Mouse (Mus musculus) embryonic facial prominence, embryonic 11.5 days (tissue): ENCODE results near the gene Siah3. TPM values are rescaled to one million over a fixed set of nuclear protein-coding genes. Genes with fewer than 3 reads are reported as not detected.

ENCODE experiments used
- ATAC-seq: fragments of 200-750 bp; cut with Nextera tagmentation; replicated peaks from 2 replicates; pipeline ENCODE4 v1.8.0; 2017; ENCODE audit warnings: low read depth; ENCODE audit not compliant: insufficient number of reproducible peaks, low FRiP score, low TSS enrichment
- DNase-seq: peaks from one replicate; pipeline ENCODE4 v3.0.0-alpha.2; 2015; ENCODE audit warnings: low spot score
- H3K27ac ChIP-seq: fragments of 300-500 bp; sonication (generic); replicated peaks from 2 replicates; pipeline ENCODE4 v1.5.1; 2014; ENCODE audit warnings: mild to moderate bottlenecking, low read depth, low read length, control low read depth
- H3K27me3 ChIP-seq: fragments of 300-500 bp; sonication (generic); 2 replicates; pipeline ENCODE4 v1.6.1; 2014; ENCODE audit warnings: mild to moderate bottlenecking, low read length, moderate library complexity, mixed read lengths; ENCODE audit not compliant: control insufficient read depth, insufficient read depth
- H3K36me3 ChIP-seq: fragments of 300-500 bp; sonication (generic); replicated peaks from 2 replicates; pipeline ENCODE4 v1.6.1; 2014; ENCODE audit warnings: low read depth, mild to moderate bottlenecking, low read length, moderate library complexity, mixed read lengths; ENCODE audit not compliant: control insufficient read depth, insufficient read depth
- H3K4me1 ChIP-seq: fragments of 300-500 bp; sonication (generic); 2 replicates; pipeline ENCODE4 v1.6.1; 2014; ENCODE audit warnings: low read length, mixed read lengths; ENCODE audit not compliant: control insufficient read depth, insufficient read depth
- H3K4me2 ChIP-seq: fragments of 300-500 bp; sonication (generic); 2 replicates; pipeline ENCODE4 v1.6.1; 2014; ENCODE audit warnings: low read depth, mild to moderate bottlenecking, control low read depth, low read length, moderate library complexity
- H3K4me3 ChIP-seq: fragments of 300-500 bp; sonication (generic); 2 replicates; pipeline ENCODE4 v1.5.1; 2014; ENCODE audit warnings: low read depth, low read length, control low read depth
- H3K9ac ChIP-seq: fragments of 300-500 bp; sonication (generic); replicated peaks from 2 replicates; pipeline ENCODE4 v1.6.1; 2014; ENCODE audit warnings: mild to moderate bottlenecking, control low read depth, low read length
- H3K9me3 ChIP-seq: fragments of 300-500 bp; sonication (generic); replicated peaks from 2 replicates; pipeline ENCODE4 v1.6.1; 2016; ENCODE audit warnings: mild to moderate bottlenecking, low read length, inconsistent platforms, mixed read lengths; ENCODE audit not compliant: control insufficient read depth
- WGBS: fragments of 180-500 bp; shearing (Covaris S2); extraction: QIAGEN DNeasy Blood & Tissue Kit; methylation state at CpG from one replicate; pipeline ENCODE4 v1.1.7; 2014; 5-methylcytosine and 5-hydroxymethylcytosine counted together
- polyA plus RNA-seq: library from polyadenylated mRNA; unstranded; fragments of >200 nt; fragmentation: Nextera tagmentation; extraction: Ambion mirVana; gene quantifications from 2 replicates; pipeline ENCODE4 v1.2.1, GENCODE M21; 2014

The Siah3 gene
- polyA plus RNA-seq, 1 experiment from 2014 or later: 0.50 TPM

DNA sequence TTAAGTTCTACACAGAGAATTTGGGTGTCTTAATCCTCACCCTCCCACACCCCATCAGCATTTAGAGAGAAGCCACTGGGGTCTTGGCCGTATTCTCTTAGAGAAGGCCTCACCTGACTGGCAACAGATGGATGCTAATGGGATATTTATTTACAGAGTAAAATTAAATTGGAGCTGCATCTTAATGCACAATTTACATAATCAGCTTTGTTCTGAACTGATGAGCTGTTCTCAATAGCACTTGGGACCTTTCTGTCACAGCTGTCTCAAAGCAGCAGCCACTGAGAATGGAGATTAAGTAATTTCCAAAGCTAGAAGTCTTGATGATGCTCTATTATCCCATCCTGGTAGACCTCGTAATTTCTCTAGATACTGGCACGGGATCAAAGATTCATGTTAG, 110.5 kb downstream of the Siah3 start:
- no peak for DNase-seq
- Histone ChIP-seq H3K9ac (no peak overlapping the region), H3K4me2 (no peak overlapping the region), H3K4me1 (no peaks in the 10 kb centered on the region), H3K27me3 (no peaks in the 10 kb centered on the region), H3K4me3 (no peak overlapping the region), H3K36me3 (no peaks in the 10 kb centered on the region), H3K9me3 (no peaks in the 10 kb centered on the region), H3K27ac (no peak overlapping the region)
- WGBS: 88% methylated on average over 3 of the region's 3 CpGs
- no peak for ATAC-seq

DNA sequence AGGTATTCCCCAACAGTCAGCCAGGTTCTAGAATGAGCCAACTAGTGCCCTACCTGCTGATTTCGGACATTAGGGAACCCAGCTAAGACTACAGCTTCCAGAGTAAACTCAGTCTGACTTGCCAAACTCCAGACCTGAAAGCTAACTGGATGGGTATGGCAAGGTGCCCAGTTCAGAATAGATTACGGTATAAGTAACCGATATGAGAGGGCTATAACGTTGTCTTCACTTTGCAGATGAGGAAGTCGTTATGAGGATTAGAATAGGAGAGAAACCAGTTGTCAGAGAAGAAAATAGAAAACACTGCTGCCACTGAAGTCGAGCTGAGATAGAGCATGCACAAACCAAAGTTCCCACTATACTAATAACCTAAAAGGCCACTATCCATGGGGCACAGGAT, 123.2 kb downstream of the Siah3 start:
- WGBS: 87% methylated on average over 6 of the region's 6 CpGs
- H3K4me2 ChIP-seq: no peak overlapping the region
- no peaks in the 10 kb centered on the region for H3K9me3 ChIP-seq
- H3K9ac ChIP-seq: no peak overlapping the region
- ATAC-seq (no peak), DNase-seq (no peak)
- no peaks in the 10 kb centered on the region for H3K4me1 ChIP-seq
- H3K4me3 ChIP-seq: no peak overlapping the region
- H3K36me3 ChIP-seq: no peaks in the 10 kb centered on the region
- no peaks in the 10 kb centered on the region for H3K27me3 ChIP-seq
- no peak overlapping the region for H3K27ac ChIP-seq

Other genes with a start within 250 kb of the Siah3 start
- gene Cpb2, start 213.7 kb upstream of the Siah3 start, polyA plus RNA-seq: not detected in 2 replicates
- 31.1 and 38.6 TPM in 2 replicates for gene Zc3h13, start 171.6 kb upstream of the Siah3 start, polyA plus RNA-seq
- gene Spert, start 137.1 kb downstream of the Siah3 start, polyA plus RNA-seq: not detected in 2 replicates
- not detected in 2 replicates for gene Erich6b, start 186.3 kb downstream of the Siah3 start, polyA plus RNA-seq